Mouse (Mus musculus) embryo, embryonic 9.5 days (tissue): Measurements from ENCODE around the gene Atrnl1.
"Not testable (repeated sequence)": the region's sequence is repeated elsewhere in the genome, so short reads cannot be mapped to it uniquely, and the experiment has no call there.

Experiments used
- DNase-seq: peaks from one replicate; pipeline ENCODE4 v3.0.0-alpha.2; 2017; ENCODE audit errors: extremely low spot score

The Atrnl1 gene

GRCm38 (mm10) chr19:57692566-57692965 is 81.7 kb downstream of the Atrnl1 start:
- DNase-seq, result no peak

GRCm38 (mm10) chr19:57696781-57697180 is 85.9 kb downstream of the Atrnl1 start:
- not testable (repeated sequence) for DNase-seq

- DNase-seq, result no peak
These were observed 102.3 kb downstream of the Atrnl1 start for GRCm38 (mm10) chr19:57713138-57713537.

- peak; percentile 22 for DNase-seq
These were observed 114.1 kb downstream of the Atrnl1 start for GRCm38 (mm10) chr19:57724920-57725319.

- no peak for DNase-seq
These were observed 114.5 kb downstream of the Atrnl1 start for GRCm38 (mm10) chr19:57725326-57725725.

GRCm38 (mm10) chr19:57727009-57727408 is 116.2 kb downstream of the Atrnl1 start:
- DNase-seq, result no peak

GRCm38 (mm10) chr19:57737475-57737874 is 126.6 kb downstream of the Atrnl1 start:
- no peak for DNase-seq

- DNase-seq, result peak; percentile 25
These were observed 134.7 kb downstream of the Atrnl1 start for GRCm38 (mm10) chr19:57745579-57745978.

- DNase-seq, result no peak
These were observed 135.7 kb downstream of the Atrnl1 start for GRCm38 (mm10) chr19:57746553-57746952.

GRCm38 (mm10) chr19:57752189-57752588 is 141.4 kb downstream of the Atrnl1 start:
- no peak for DNase-seq

- DNase-seq, result no peak
These were observed 151.7 kb downstream of the Atrnl1 start for GRCm38 (mm10) chr19:57762526-57762925.

- DNase-seq, result no peak
These were observed 153.9 kb downstream of the Atrnl1 start for GRCm38 (mm10) chr19:57764576-57765371.

- DNase-seq, result no peak
These were observed 156.2 kb downstream of the Atrnl1 start for GRCm38 (mm10) chr19:57767051-57767450.

- no peak for DNase-seq
These were observed 157.8 kb downstream of the Atrnl1 start for GRCm38 (mm10) chr19:57768661-57769060.

- DNase-seq, result no peak
These were observed 171.7 kb downstream of the Atrnl1 start for GRCm38 (mm10) chr19:57782366-57783089.

GRCm38 (mm10) chr19:57786699-57787098 is 175.9 kb downstream of the Atrnl1 start:
- no peak for DNase-seq

- DNase-seq, result no peak
These were observed 191.4 kb downstream of the Atrnl1 start for GRCm38 (mm10) chr19:57802207-57802606.

GRCm38 (mm10) chr19:57802771-57803482 is 192.1 kb downstream of the Atrnl1 start:
- DNase-seq, result no peak

GRCm38 (mm10) chr19:57803483-57803820 is 192.6 kb downstream of the Atrnl1 start:
- DNase-seq, result no peak

GRCm38 (mm10) chr19:57808363-57808762 is 197.5 kb downstream of the Atrnl1 start:
- no peak for DNase-seq

GRCm38 (mm10) chr19:57814291-57814690 is 203.5 kb downstream of the Atrnl1 start:
- DNase-seq, result no peak

GRCm38 (mm10) chr19:57816221-57816996 is 205.6 kb downstream of the Atrnl1 start:
- DNase-seq, result peak; percentile 39
